Mouse (Mus musculus): Measurements from ENCODE around the gene Meiob.
A peak's percentile ranks its signal among the peaks of the same experiment; 100 is the strongest.

The Meiob gene

DNA sequence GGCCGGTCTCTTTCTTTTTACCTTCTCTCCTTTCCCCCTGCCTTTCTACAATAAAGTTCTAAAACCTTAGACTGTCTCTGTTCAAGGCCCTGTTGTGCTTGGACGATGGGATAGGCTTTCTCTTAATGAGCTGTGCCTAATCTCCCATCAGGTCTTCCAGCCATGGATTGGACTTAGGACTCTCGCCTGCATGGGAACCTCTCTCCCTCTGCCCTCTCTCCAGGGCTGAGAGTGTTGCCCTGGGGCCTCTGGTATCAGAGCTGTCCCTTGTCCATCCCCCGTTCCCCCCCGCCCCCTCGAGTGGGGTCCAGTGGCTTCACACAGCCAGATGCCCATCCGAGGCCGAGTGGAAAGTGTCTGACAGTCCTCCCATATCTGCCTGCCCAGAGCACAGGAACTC lies 70.9 kb downstream of the Meiob start:
- no peak for DNase-seq

- DNase-seq: no peak
Measured at GRCm38 (mm10) chr17:24877336-24878116, 73.4 kb downstream of the Meiob start.

- DNase-seq: no peak
Measured at GRCm38 (mm10) chr17:24878117-24878397, 74.0 kb downstream of the Meiob start.

DNA sequence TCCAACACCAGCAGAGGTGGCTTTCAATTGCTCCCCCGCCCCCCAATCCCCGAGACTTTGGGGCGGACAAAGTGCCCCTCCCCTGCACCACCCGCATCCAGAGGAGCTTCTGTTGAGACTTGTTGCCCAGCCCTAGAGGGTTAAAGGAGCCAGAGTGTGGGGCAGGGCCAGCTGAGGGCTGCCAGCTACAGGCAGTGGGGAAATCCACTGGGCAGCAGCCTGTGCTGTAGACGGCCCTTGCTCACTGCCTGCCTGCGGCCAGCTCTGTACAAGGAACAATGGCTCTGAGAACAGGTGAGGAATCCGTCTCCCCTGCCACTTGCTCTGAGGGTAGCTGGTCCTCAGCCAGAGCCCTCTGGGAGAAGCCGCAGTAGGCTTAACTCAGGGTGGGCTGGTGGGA lies 74.4 kb downstream of the Meiob start:
- no peak for DNase-seq

DNA sequence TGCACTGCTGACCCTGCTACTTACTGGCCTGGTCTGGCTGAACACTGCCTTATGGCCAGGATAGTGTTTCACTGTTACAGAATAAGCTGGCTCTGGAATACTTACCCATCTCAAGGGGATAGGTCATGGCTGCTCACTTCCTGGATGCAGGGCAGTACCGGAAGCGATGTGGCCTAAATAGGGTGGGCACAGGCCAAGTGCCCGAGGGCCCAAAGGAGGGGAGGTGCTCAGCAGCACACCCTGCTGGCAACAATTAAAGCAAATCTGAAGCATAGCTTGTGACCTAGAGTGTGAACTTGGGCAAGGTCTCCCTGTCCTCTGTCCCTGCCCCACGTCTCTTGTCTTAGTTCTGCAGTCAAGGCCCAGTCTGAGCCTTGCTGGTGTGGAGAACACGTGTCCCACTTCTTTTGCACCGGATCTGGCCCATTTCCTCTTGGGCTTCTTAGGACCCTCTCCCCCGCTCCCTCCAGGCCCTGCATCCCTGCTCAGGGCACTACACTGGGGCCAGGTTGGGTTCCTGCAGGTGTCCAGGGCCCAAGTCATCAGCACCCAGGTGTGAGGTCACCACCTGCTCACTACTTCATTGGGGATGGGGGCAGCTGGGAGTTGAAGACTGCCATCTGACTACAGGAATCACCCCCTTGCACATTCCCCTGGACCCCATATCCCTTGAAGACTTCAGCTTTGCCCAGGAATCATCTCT lies 77.8 kb downstream of the Meiob start:
- DNase-seq: no peak

- DNase-seq: no peak
Measured at GRCm38 (mm10) chr17:24884391-24884790, 80.3 kb downstream of the Meiob start.

GRCm38 (mm10) chr17:24885356-24886133 lies 81.5 kb downstream of the Meiob start:
- DNase-seq: no peak

DNA sequence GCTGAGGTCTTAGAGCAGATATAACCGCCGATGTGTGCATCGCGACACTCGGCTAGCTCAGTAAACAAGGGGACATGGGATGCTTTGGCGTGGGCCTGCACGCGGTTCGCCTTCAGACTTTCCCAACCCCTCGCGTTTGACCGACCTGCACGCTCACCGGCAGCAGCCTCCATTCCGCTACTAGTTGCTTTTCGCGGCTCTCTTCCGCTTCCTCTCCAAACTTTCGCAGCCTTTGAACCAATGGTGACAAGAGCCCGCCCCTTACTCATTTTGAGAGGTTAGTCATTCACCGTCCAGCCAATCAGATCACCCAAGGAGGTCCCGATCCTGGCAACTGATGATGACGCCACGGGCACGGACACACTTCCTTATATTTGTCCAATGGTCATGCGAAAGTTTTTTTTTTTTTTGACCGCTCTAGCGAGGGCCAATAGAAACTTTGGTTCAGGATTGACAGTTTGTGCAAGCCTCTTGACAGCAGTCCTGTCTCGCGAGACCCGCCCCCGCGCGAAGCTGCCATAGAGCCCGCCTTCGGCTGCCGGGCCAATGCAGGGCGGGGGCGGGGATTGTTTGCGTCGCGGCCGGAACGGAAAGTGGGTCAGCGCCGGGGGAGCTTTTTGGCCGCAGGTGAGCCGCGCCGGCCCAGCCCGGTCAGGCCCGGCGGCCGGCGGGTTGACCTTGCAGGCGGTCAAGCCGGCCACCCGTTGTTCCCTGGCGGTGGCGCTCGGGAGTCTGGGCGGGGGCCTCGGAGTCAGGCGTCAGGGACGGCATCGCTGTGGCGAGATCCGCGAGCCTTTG lies 82.2 kb downstream of the Meiob start, which contains the start of the genes Nubp2 and Spsb3:
Gene Nubp2 (minus strand): TSS at position 216 of the 798 bp plus-strand sequence.
Gene Spsb3 (plus strand): TSS at position 510 of the 798 bp plus-strand sequence.
- DNase-seq: peak; percentile 98

- DNase-seq: no peak
Measured at GRCm38 (mm10) chr17:24886932-24887271, 82.8 kb downstream of the Meiob start.

GRCm38 (mm10) chr17:24887291-24888080 lies 83.4 kb downstream of the Meiob start:
- DNase-seq: no peak

- DNase-seq: no peak
Measured at GRCm38 (mm10) chr17:24888862-24889261, 84.8 kb downstream of the Meiob start.

Data from right cerebral cortex, postnatal 25 days (tissue).